In the genomic region with DNA sequence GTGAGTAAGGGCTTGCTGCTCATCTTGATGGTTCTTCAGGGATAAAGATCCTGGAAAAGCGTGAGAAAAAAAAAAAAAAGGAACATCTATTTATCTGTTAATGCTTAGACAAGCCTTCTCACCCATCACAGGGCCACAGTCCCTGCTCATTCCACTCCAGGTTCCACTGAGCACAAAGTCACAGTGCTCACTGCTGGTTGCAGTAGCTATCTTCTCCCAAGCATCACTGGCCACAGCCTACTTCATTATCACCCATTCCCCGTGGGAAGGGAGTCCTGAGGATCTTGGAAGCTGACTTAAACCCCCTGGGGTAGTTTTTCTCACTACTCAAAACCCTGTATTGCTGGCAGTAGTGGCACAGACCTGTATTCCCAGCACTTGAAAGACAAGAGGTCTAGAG, we compare ENCODE assay signal across 47 mouse cellular contexts. TPM values are rescaled to one million over a fixed set of nuclear protein-coding genes. Genes with fewer than 3 reads are reported as not detected.
"Had no signal": no experiment of that assay in that cellular context is flagged by ENCODE, and none has a peak within 500 bp of the region (broad histone marks: within the 10 kb centered on the region; RNA-seq: fewer than 3 reads in every experiment).

Gene Pramef20, minus strand, starts transcription at position 23 of the 400 bp plus-strand sequence.

- H3K36me3 ChIP-seq: limb, embryonic 10.5 days; limb, embryonic 12.5 days; limb, embryonic 13.5 days; limb, embryonic 15.5 days; liver, embryonic 12.5 days; liver, embryonic 13.5 days; liver, embryonic 15.5 days; lung, embryonic 15.5 days; midbrain, embryonic 10.5 days; midbrain, embryonic 12.5 days; midbrain, embryonic 13.5 days; midbrain, embryonic 15.5 days; neural tube, embryonic 12.5 days had no signal

- H3K27me3 ChIP-seq: limb, embryonic 12.5 days; limb, embryonic 13.5 days; limb, embryonic 15.5 days; liver, embryonic 12.5 days; liver, embryonic 13.5 days; liver, embryonic 15.5 days; lung, embryonic 15.5 days; megakaryocyte, embryonic 14.5 days; midbrain, embryonic 12.5 days; midbrain, embryonic 13.5 days; midbrain, embryonic 15.5 days; neural tube, embryonic 12.5 days had no signal

- ATAC-seq: liver, embryonic 12.5 days; liver, postnatal 0 days; lung, postnatal 0 days; midbrain, embryonic 13.5 days; midbrain, embryonic 15.5 days; midbrain, embryonic 16.5 days had no signal

- H3K4me2 ChIP-seq: limb, embryonic 12.5 days; limb, embryonic 13.5 days; limb, embryonic 15.5 days; liver, embryonic 11.5 days; liver, embryonic 12.5 days; liver, embryonic 13.5 days; liver, embryonic 15.5 days; lung, embryonic 14.5 days; lung, embryonic 15.5 days; midbrain, embryonic 11.5 days; midbrain, embryonic 12.5 days; midbrain, embryonic 13.5 days; midbrain, embryonic 15.5 days; neural tube, embryonic 12.5 days had no signal

- H3K9me3 ChIP-seq: limb, embryonic 10.5 days; limb, embryonic 13.5 days; limb, embryonic 15.5 days; liver, embryonic 13.5 days; liver, embryonic 15.5 days; lung, embryonic 15.5 days had no signal

- H3K27ac ChIP-seq: limb, embryonic 10.5 days; limb, embryonic 12.5 days; limb, embryonic 13.5 days; limb, embryonic 15.5 days; liver, embryonic 12.5 days; liver, embryonic 13.5 days; liver, embryonic 14.5 days; liver, embryonic 15.5 days; lung, embryonic 15.5 days; macrophage; midbrain, embryonic 10.5 days; midbrain, embryonic 12.5 days; midbrain, embryonic 13.5 days; midbrain, embryonic 15.5 days; neural tube, embryonic 12.5 days had no signal

- H3K4me3 ChIP-seq: limb, embryonic 10.5 days; limb, embryonic 12.5 days; limb, embryonic 13.5 days; limb, embryonic 15.5 days; liver, embryonic 12.5 days; liver, embryonic 13.5 days; liver, embryonic 15.5 days; lung, embryonic 15.5 days; megakaryocyte, embryonic 14.5 days; midbrain, embryonic 10.5 days; midbrain, embryonic 12.5 days; midbrain, embryonic 13.5 days; midbrain, embryonic 15.5 days; myocyte; neural tube, embryonic 12.5 days had no signal

- DNase-seq: left cerebral cortex, postnatal 4 days; liver; liver, embryonic 13.5 days; liver, postnatal 0 days; lung, adult 18-20 months; lung, adult 2 months; lung, embryonic 14.5 days; lung, postnatal 10 days; lung, postnatal 14 days; lung, postnatal 36 days; lung, postnatal 4 days; midbrain, embryonic 14.5 days had no signal

- H3K4me1 ChIP-seq: limb, embryonic 10.5 days; limb, embryonic 12.5 days; limb, embryonic 13.5 days; limb, embryonic 15.5 days; liver, embryonic 12.5 days; liver, embryonic 13.5 days; liver, embryonic 15.5 days; lung, embryonic 15.5 days; megakaryocyte, embryonic 14.5 days; midbrain, embryonic 10.5 days; midbrain, embryonic 12.5 days; midbrain, embryonic 13.5 days; midbrain, embryonic 15.5 days; neural tube, embryonic 12.5 days had no signal

- H3K9ac ChIP-seq: limb, embryonic 12.5 days; limb, embryonic 13.5 days; limb, embryonic 15.5 days; liver, embryonic 12.5 days; liver, embryonic 13.5 days; liver, embryonic 14.5 days; liver, embryonic 15.5 days; liver, postnatal 0 days; lung, embryonic 14.5 days; lung, embryonic 15.5 days; midbrain, embryonic 12.5 days; midbrain, embryonic 13.5 days; midbrain, embryonic 15.5 days; neural tube, embryonic 12.5 days had no signal

RNA-seq across cellular contexts. Expression of gene Pramef20, which starts in this region (rescaled TPM):
- total RNA-seq: left cerebral cortex, postnatal 10 days; left cerebral cortex, postnatal 14 days; left cerebral cortex, postnatal 25 days; left cerebral cortex, postnatal 36 days; left cerebral cortex, postnatal 4 days; liver, adult 2 months; megakaryocyte progenitor cell, adult 5-6 weeks; megakaryocyte, adult 5-6 weeks; megakaryocyte-erythroid progenitor cell, adult 5-6 weeks; midbrain, postnatal 0 days; monocyte, adult 5-6 weeks had no signal
- polyA plus RNA-seq: limb, embryonic 10.5 days; limb, embryonic 11.5 days; limb, embryonic 12.5 days; limb, embryonic 13.5 days; limb, embryonic 14.5 days; limb, embryonic 15.5 days; liver, adult 2 months; liver, embryonic 11.5 days; liver, embryonic 12.5 days; liver, embryonic 13.5 days; liver, embryonic 14.5 days; liver, embryonic 15.5 days; liver, embryonic 16.5 days; liver, postnatal 0 days; lung, adult 2 months; lung, embryonic 14.5 days; lung, embryonic 15.5 days; lung, embryonic 16.5 days; lung, postnatal 0 days; macrophage; midbrain, embryonic 10.5 days; midbrain, embryonic 11.5 days; midbrain, embryonic 12.5 days; midbrain, embryonic 13.5 days; midbrain, embryonic 14.5 days; midbrain, embryonic 15.5 days; midbrain, embryonic 16.5 days; midbrain, postnatal 0 days; myocyte; neural tube, embryonic 11.5 days; neural tube, embryonic 12.5 days had no signal
